Mouse (Mus musculus) brain, embryonic 14.5 days (tissue): ENCODE measurements around the gene Hs1bp3. TPM values are rescaled to one million over a fixed set of nuclear protein-coding genes. Genes with fewer than 3 reads are reported as not detected.

Experiments used
- DNase-seq: peaks from one replicate; pipeline ENCODE4 v3.0.0-alpha.2; 2011; ENCODE audit warnings: low read depth
- CTCF ChIP-seq: fragments of 200-500 bp; IDR thresholded peaks from 2 replicates; pipeline ENCODE4 v1.5.1; 2012; ENCODE audit warnings: inconsistent platforms, mild to moderate bottlenecking, moderate library complexity, borderline replicate concordance; ENCODE audit not compliant: insufficient read depth, insufficient read length; ENCODE audit errors: extremely low read depth
- POLR2A ChIP-seq: fragments of 200-500 bp; IDR thresholded peaks from 2 replicates; pipeline ENCODE4 v1.6.1; 2012; ENCODE audit warnings: mild to moderate bottlenecking, inconsistent platforms, borderline replicate concordance; ENCODE audit not compliant: poor library complexity, insufficient read depth, insufficient read length, severe bottlenecking; ENCODE audit errors: extremely low read depth
- polyA plus RNA-seq: library from polyadenylated mRNA; depleted of rRNA; stranded (reverse); fragments of >200 nt; gene quantifications from 2 replicates; pipeline ENCODE4 v1.2.3, GENCODE M21; 2012

The Hs1bp3 gene
- polyA plus RNA-seq, 1 experiment: 11.7 TPM

- no peak for DNase-seq
- TF ChIP-seq POLR2A: no peak
- no peak for TF ChIP-seq CTCF
Measured at GRCm38 (mm10) chr12:8296154-8296553, 17.1 kb upstream of the Hs1bp3 start.

GRCm38 (mm10) chr12:8297586-8298214, 15.5 kb upstream of the Hs1bp3 start:
- peak; percentile 47 for DNase-seq
- no peak for TF ChIP-seq POLR2A
- no peak for TF ChIP-seq CTCF

- TF ChIP-seq CTCF (no peak), POLR2A (no peak)
- peak; percentile 23 for DNase-seq
Measured at GRCm38 (mm10) chr12:8298361-8299142, 14.7 kb upstream of the Hs1bp3 start.

GRCm38 (mm10) chr12:8299143-8300110, 13.8 kb upstream of the Hs1bp3 start:
- no peak for TF ChIP-seq CTCF
- no peak for TF ChIP-seq POLR2A
- DNase-seq: peak; percentile 26

GRCm38 (mm10) chr12:8300111-8300480, 13.1 kb upstream of the Hs1bp3 start:
- TF ChIP-seq POLR2A (no peak), CTCF (no peak)
- DNase-seq: no peak

GRCm38 (mm10) chr12:8300521-8300920, 12.7 kb upstream of the Hs1bp3 start:
- DNase-seq: no peak
- TF ChIP-seq CTCF: no peak

GRCm38 (mm10) chr12:8301011-8301814, 12.0 kb upstream of the Hs1bp3 start:
- TF ChIP-seq POLR2A (no peak), CTCF (no peak)
- no peak for DNase-seq

GRCm38 (mm10) chr12:8301841-8302431, 11.3 kb upstream of the Hs1bp3 start, which contains the start of gene Gdf7:
Gdf7 (minus strand) TSS chr12:8301954.
- peak; percentile 20; the same call in 1 of the 2 replicates for TF ChIP-seq CTCF
- no peak for TF ChIP-seq POLR2A
- DNase-seq: peak; percentile 29

GRCm38 (mm10) chr12:8305258-8305657, 8.0 kb upstream of the Hs1bp3 start:
- no peak for DNase-seq
- TF ChIP-seq CTCF: no peak
- TF ChIP-seq POLR2A: no peak

- DNase-seq: peak; percentile 87
- TF ChIP-seq CTCF (peak; percentile 87), POLR2A (no peak)
Measured at GRCm38 (mm10) chr12:8306432-8306831, 6.8 kb upstream of the Hs1bp3 start.
